Mouse (Mus musculus): ENCODE measurements around the gene Mef2c.

Gene Mef2c

GRCm38 (mm10) chr13:83503919-83504318 is at the start of gene Mef2c:
TSS of gene Mef2c (plus strand) at chr13:83504034.
- ChIA-PET POLR2A (no interaction called here), CTCF (no interaction called here)

DNA sequence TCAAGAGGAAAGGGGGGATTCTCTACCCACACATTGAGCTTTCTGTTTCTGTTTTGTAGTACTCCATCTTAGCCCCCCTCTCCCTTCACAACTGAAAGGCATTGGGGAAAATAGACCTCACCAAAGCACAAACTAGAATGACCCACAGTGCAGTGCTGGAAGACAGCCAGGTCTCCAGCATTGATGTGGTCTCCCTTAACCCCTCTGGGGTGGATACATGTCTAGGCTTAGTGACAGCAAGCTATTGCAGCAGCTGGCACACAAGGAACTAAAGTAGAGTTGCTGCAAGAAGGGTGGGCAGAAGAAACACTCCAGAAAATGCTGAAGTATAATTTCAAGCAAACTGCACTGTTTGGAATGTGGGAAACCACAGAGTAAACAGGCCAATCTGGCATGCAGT is 45.1 kb upstream of the Mef2c start:
- POLR2A ChIA-PET: no interaction called here
- CTCF ChIA-PET: no interaction called here

GRCm38 (mm10) chr13:83459600-83459999 is 44.2 kb upstream of the Mef2c start:
- ChIA-PET POLR2A (no interaction called here), CTCF (no interaction called here)

GRCm38 (mm10) chr13:83460620-83461019 is 43.2 kb upstream of the Mef2c start:
- ChIA-PET POLR2A (no interaction called here), CTCF (no interaction called here)

DNA sequence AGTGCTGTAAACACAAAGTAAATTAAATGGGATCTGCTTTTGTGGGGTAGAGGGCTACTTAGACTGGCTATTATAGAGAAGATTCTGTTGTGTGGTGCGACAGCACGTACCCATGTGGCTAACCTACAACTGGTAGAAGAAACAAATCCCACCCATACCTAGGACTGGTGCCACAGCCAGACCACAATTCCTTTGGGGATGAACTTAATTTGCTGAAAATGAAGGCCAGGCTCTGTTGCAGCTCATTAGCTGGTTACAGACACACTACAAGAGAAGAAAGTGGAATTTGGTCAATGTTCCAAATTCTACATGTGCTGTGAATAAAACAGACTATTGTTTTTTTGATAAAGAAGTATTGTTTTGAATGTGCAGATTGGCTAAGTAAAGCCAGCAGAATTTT is 42.3 kb upstream of the Mef2c start:
- POLR2A ChIA-PET: no interaction called here

DNA sequence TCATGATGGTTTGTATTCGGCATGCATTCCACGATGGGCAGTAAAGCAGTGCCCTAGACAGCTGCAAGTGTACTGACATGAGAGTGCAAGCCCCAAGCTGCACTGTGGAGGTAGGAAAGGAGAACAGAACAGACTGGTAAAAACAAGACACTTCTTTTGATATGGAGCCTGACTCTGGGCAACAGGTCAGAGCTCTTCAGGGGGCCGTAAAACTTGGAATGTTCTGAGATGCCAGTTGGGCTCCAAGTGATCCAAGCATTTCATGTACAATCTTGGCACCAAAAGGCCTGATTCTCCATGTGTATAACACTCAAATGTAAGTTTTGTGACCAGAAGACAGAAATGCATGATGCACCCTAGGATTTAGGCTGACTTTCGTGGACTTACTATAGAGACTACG is 37.1 kb upstream of the Mef2c start:
- CTCF ChIA-PET: no interaction called here
- POLR2A ChIA-PET: interaction anchor here in 1 of 4 experiments (0.6 kb wide), 1 partner anchor 175 kb away, joined by 3 read pairs; no protein-coding TSS in a partner anchor

More for the DNA sequence above, 42.3 kb upstream of the Mef2c start:
- CTCF ChIA-PET: no interaction called here

DNA sequence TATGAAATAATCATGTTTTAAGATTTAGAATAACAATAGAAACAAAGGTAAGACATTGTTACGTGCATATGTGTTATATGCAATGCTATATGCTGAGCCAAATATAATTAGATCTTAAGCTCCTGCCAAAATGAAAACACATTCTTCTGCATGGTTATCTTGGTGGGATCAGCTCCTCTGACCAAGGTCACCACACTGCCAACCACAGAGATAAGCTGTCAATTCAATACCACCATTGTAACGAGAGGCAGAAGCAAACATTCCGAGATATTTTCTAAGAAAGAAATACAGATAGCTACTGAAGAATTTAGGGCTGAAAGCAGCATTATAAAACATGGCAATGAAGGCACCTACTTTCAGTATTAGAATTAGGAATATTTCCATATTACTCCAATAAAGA is 35.0 kb upstream of the Mef2c start:
- ChIA-PET CTCF (no interaction called here), POLR2A (no interaction called here)

GRCm38 (mm10) chr13:83473755-83474154 is 30.1 kb upstream of the Mef2c start:
- ChIA-PET CTCF (no interaction called here), POLR2A (no interaction called here)

GRCm38 (mm10) chr13:83480388-83480787 is 23.4 kb upstream of the Mef2c start:
- POLR2A ChIA-PET: no interaction called here
- CTCF ChIA-PET: no interaction called here

DNA sequence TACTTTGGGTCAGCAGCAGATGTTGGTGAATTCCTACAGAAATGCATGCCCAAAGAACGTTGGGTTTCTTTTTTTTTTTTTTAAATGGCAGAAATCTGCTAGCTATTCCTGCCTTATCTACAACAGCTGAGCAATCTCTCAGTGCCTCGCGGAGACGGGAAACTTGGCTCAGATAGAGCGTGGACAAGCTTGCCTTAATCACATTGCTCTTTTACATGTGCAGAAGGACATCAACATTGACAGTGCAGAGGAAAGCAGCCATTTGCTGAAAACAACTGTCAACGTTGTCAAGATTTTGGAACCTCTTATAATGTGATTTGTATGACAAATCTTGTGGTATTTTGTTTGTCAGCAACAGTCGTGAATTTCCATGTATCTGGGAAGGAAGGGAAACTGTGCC is 22.5 kb upstream of the Mef2c start:
- ChIA-PET POLR2A (no interaction called here), CTCF (no interaction called here)

DNA sequence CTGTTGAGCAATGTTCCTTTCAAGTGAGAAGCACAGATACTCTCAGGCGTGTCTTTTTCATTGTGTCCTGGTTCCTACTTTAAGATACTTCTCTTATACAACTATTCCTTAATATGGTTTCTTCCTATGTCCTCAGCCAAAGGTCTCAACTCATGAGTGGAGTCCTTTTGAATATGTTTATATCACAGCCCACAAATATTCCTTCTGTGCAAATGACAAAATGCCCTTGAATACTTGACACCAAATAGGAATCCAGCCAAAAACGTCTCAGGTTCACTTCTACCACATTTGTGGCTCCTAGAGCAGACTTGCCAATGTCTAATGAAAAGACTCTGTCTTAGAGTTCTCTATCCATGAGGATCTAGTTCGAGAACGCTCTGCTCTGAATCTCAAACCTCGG is 21.7 kb upstream of the Mef2c start:
- POLR2A ChIA-PET: no interaction called here
- CTCF ChIA-PET: no interaction called here

GRCm38 (mm10) chr13:83484215-83484614 is 19.6 kb upstream of the Mef2c start:
- ChIA-PET CTCF (no interaction called here), POLR2A (no interaction called here)

DNA sequence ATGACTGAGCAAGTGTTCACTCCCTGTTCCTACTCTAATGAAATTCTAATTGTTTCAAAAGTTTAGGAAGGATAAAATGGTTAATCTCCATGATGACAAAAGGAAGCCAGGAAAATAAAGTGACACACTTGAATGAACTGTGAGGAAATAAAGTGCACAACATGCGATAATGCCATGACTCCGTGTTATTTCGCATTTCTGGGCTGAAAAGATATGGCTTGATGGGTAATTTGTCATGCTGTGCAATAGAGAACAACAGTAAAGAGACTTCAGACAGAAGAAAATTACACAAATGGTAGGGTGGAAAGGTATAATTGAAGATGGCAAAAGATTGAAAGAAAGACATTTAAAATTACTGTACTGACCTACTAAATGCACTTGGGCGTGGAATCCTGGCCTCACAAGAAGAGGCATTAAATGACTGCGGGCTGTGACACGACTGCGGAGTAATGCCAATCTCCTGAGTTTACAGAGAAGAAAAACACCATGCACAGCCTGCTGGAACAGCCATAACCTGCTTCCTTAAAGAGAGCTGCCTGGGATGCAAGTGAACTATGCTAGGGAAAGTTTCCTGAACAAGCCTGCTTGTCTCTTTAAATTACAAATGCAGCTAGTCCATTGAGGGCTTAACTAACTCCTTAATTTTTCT is 19.0 kb upstream of the Mef2c start:
- POLR2A ChIA-PET: no interaction called here

DNA sequence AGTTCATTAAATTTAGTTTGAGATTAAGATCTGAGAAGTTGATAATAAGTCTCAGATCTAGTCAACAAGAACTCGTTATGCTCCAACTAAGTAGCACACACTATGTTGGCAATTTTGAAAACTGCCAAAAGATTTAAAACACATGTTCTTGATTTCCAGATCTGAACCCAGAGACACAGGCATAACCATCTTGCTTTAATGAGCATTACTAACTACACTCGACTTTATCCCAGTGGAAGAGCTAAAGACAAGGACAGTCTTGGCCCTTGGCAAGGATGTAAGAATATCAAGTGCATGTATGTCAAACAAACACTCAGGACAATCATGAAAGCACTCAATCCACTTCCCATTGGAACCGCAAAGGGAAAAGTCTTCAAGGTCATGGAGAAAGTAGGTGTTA is 11.8 kb upstream of the Mef2c start:
- ChIA-PET POLR2A (no interaction called here), CTCF (no interaction called here)

More for the DNA sequence above, 19.0 kb upstream of the Mef2c start:
- CTCF ChIA-PET: no interaction called here

GRCm38 (mm10) chr13:83497708-83498107 is 6.1 kb upstream of the Mef2c start:
- ChIA-PET CTCF (no interaction called here), POLR2A (no interaction called here)

DNA sequence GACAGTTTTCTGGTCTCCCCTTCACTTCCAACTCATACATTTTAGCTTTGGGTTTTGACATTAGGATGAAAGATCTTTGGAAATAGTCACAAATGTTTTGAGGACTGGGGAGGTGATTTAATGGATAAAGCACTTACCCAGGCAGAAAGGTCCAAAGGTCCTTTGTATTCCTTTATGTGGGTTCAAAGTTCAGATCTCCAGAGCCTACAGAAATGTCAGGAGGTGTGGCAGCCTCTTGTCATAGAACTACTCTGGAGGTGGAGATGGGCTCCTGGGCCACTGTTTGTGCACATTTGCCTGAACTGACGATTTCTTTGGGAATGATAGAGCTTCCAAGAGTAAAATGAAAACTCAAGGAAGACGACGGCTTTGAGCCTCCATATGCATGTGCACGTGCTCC is 4.3 kb upstream of the Mef2c start:
- ChIA-PET CTCF (no interaction called here), POLR2A (interaction anchor here in 1 of 4 experiments (1.6 kb wide), 1 partner anchor 24 kb away, joined by 4 read pairs; no protein-coding TSS in a partner anchor)

DNA sequence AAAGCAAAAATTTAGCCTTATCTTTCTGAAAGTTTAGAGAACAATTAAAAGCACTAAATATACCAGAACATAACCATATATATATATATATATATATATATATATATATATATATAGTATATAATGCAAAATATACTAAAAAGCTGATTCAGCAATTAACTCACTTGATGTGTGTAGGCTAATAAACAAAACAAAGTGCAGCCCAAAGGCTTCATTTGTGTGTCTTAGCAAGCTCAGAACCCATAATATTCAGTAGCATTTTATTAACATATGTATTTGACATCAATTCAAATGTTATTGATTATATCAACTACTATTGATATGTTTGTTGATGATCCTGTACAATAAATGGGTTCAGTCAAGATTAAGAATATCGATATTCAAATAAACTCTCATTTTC is 3.9 kb downstream of the Mef2c start:
- CTCF ChIA-PET: no interaction called here
- POLR2A ChIA-PET: no interaction called here

GRCm38 (mm10) chr13:83515013-83515547 is 11.2 kb downstream of the Mef2c start:
- ChIA-PET CTCF (no interaction called here), POLR2A (no interaction called here)

DNA sequence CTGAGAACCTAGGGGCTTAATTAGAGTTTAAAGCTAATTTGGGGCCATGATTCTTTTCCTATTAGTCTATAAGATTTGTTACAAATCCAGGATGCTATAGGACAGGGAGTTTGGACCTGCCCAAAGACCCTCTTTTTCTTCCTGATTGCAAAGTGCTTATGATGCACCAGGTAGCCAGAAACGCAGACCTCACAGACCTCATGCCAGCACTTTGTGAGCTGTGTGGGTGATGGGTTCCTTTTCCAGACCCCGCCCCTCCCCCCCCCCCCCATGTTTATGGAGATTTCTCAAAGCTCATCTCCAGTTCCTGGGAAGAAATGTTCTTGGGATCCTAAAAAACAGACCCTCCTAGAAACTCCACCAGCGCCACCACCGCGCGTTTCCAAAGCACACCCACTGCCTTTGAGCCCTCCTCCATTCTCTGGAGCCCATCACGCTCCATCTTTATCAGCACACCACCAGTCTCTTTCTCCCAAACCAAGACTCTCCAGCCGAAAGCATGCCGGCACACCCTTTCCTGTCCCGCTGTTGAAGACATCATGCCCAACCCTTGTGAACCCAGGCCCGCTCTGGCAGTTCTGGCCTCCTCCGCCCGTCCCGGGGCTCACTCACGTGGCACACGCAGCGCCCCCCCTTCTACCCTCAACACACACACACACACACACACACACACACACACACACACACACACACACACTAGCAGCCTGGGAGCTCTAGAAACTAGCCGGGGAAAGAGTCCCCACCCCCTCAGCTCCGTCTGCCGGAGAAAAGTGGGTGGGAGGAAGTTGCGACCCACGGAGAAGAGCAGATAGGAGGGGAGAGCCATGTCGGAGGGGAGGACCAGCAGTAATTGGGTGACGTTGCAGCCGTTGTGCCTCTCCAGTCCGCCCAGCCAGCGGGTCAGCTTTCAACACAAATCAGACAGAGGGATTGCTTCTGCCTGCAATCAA is 14.1 kb downstream of the Mef2c start:
- ChIA-PET CTCF (no interaction called here), POLR2A (interaction anchor here in 2 of 4 experiments (0.6 to 1.1 kb wide), 3 partner anchors 25 to 1102 kb away, joined by 3 read pairs; no protein-coding TSS in a partner anchor)

GRCm38 (mm10) chr13:83520807-83521206 is 17.0 kb downstream of the Mef2c start:
- ChIA-PET POLR2A (no interaction called here), CTCF (no interaction called here)

All from embryonic stem cell, embryonic (primary cell).